Mouse (Mus musculus): ENCODE measurements around the gene Nt5dc3.

- TF ChIP-seq CTCF (IDR thresholded peaks at IDR 0.05; ENCODE audit: extremely low read depth, insufficient read depth, low read length): no peak
- no peak for TF ChIP-seq POLR2A (IDR thresholded peaks at IDR 0.05; ENCODE audit: extremely low read depth, insufficient read depth, low read length)
Measured at GRCm38 (mm10) chr10:86807362-86807761, 28.6 kb downstream of the Nt5dc3 start.
